Mouse (Mus musculus) intestine, embryonic 16.5 days (tissue): ENCODE results near the gene Gm21560. TPM values are rescaled to one million over a fixed set of nuclear protein-coding genes. Genes with fewer than 3 reads are reported as not detected.
"Not testable (repeated sequence)": the region's sequence is repeated elsewhere in the genome, so short reads cannot be mapped to it uniquely, and the experiment has no call there.

Source experiments
- ATAC-seq: fragments of 200-750 bp; cut with Nextera tagmentation; 2 replicates; pipeline ENCODE4 v1.8.0; 2017; ENCODE audit warnings: moderate TSS enrichment, moderate library complexity
- H3K27ac ChIP-seq: fragments of 300-500 bp; sonication (generic); 2 replicates; pipeline ENCODE4 v1.5.1; 2014; ENCODE audit warnings: mild to moderate bottlenecking, low read length
- H3K27me3 ChIP-seq: fragments of 300-500 bp; sonication (generic); replicated peaks from 2 replicates; pipeline ENCODE4 v1.6.1; 2014; ENCODE audit warnings: low read length, control low read depth, mixed read lengths; ENCODE audit not compliant: control insufficient read depth, insufficient read depth
- H3K36me3 ChIP-seq: fragments of 300-500 bp; sonication (generic); 2 replicates; pipeline ENCODE4 v1.6.1; 2014; ENCODE audit warnings: low read length, control low read depth; ENCODE audit not compliant: control insufficient read depth, insufficient read depth
- H3K4me1 ChIP-seq: fragments of 300-500 bp; sonication (generic); 2 replicates; pipeline ENCODE4 v1.6.1; 2014; ENCODE audit warnings: low read length, control low read depth, mixed read lengths; ENCODE audit not compliant: control insufficient read depth, insufficient read depth
- H3K4me2 ChIP-seq: fragments of 300-500 bp; sonication (generic); 2 replicates; pipeline ENCODE4 v1.6.1; 2014; ENCODE audit warnings: low read depth, low read length, control low read depth
- H3K4me3 ChIP-seq: fragments of 300-500 bp; sonication (generic); 2 replicates; pipeline ENCODE4 v1.5.1; 2014; ENCODE audit warnings: mild to moderate bottlenecking, low read length
- H3K9ac ChIP-seq: fragments of 300-500 bp; sonication (generic); 2 replicates; pipeline ENCODE4 v1.6.1; 2014; ENCODE audit warnings: low read depth, low read length
- H3K9me3 ChIP-seq: fragments of 300-500 bp; sonication (generic); 2 replicates; pipeline ENCODE4 v1.6.1; 2016; ENCODE audit warnings: low read length, control low read depth; ENCODE audit not compliant: control insufficient read depth
- WGBS: fragments of 180-500 bp; shearing (Covaris S2); extraction: QIAGEN DNeasy Blood & Tissue Kit; methylation state at CpG from one replicate; pipeline ENCODE4 v1.1.7; 2014; 5-methylcytosine and 5-hydroxymethylcytosine counted together
- polyA plus RNA-seq: library from polyadenylated mRNA; unstranded; fragments of >200 nt; fragmentation: Nextera tagmentation; extraction: Ambion mirVana; gene quantifications from 2 replicates; pipeline ENCODE4 v1.2.1, GENCODE M21; 2015

Gm21560 gene
- polyA plus RNA-seq, result not detected in 2 replicates

DNA sequence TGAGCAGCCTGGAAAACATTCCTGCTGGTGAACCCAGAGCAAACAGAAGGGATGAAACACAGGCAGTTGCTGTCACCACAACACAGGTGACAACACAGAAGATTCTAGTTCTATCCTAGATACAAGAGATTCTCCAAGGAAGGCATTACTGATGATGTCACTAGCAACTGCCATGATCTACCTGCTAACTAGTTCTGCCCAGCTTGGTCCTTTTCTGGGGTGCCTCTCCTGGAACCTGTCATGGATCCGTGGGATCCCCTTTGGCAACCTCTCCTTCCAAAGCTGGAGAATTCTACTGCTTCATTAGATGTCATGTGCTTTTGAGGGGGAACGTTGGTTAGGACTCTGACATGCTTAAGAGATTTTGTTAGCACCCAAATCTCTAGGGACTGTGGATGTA lies at the start of gene Gm21560:
Gm21560 (minus strand) TSS at position 101 of the 400 bp plus-strand sequence.
- H3K9me3 ChIP-seq, H3K9ac ChIP-seq, H3K27ac ChIP-seq, H3K4me1 ChIP-seq, H3K36me3 ChIP-seq, H3K4me3 ChIP-seq, H3K27me3 ChIP-seq, H3K4me2 ChIP-seq, ATAC-seq: not testable (repeated sequence)
- 68% methylated on average over 1 of the region's 2 CpGs for WGBS

DNA sequence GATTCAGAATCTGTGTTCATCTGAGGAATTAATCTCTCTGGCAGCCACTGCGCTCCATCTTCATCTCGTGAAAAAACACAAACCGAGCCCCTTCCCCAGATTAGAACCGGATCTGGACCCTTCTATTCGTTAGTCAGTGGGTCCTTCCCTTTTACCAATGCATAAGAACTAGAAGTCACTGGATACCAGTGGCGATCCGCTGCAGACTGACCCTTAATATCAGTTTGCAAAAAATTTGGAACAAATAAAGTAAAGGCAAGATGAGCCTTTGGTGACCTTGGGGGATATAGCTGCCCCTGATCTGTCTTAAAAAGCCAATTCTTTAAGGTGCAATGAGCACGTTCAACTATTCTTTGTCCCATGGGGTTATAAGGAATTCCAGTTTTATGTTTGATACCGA lies 55.6 kb downstream of the Gm21560 start:
- H3K36me3 ChIP-seq, H3K9me3 ChIP-seq, H3K9ac ChIP-seq, H3K27me3 ChIP-seq, H3K4me2 ChIP-seq, ATAC-seq, H3K4me3 ChIP-seq, H3K27ac ChIP-seq, H3K4me1 ChIP-seq: not testable (repeated sequence)
- 76% methylated on average over 4 of the region's 9 CpGs for WGBS

DNA sequence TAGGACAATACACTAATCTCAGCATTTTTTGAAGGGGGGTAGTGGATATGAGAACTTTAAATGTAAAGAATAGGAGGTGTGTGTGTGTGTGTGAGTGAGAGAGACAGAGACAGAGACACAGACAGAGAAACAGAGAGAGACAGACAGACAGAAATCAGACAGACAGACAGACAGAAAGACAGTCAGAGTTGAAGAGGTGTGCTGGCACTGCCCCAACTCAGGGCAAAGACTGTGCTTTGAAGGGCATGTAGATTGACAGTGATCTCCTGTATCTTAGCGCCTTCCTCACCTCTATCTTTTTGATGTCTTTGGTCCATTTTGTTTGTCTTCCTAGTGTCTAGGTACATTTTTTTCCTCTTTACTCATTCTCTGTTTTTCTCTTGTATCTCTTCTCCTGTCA lies 58.0 kb downstream of the Gm21560 start:
- H3K27ac ChIP-seq, ATAC-seq, H3K27me3 ChIP-seq, H3K4me3 ChIP-seq, H3K36me3 ChIP-seq, H3K9me3 ChIP-seq, H3K9ac ChIP-seq, H3K4me1 ChIP-seq, H3K4me2 ChIP-seq: not testable (repeated sequence)
- WGBS, result no CpG with 5 or more reads among the region's 1 CpGs

Other genes starting within 250 kb of the Gm21560 start
- not detected in 2 replicates for gene Gm3453, start 240.2 kb downstream of the Gm21560 start, polyA plus RNA-seq
- not detected in 2 replicates for gene Gm6337, start 161.0 kb downstream of the Gm21560 start, polyA plus RNA-seq
- gene Gm8206, start 125.3 kb downstream of the Gm21560 start, polyA plus RNA-seq, result 0.37 and 0.71 TPM in 2 replicates
- 0.78 and 1.4 TPM in 2 replicates for gene Gm3468, start 110.6 kb downstream of the Gm21560 start, polyA plus RNA-seq
- not detected in 2 replicates for gene Gm3476, start 93.5 kb downstream of the Gm21560 start, polyA plus RNA-seq
- gene Gm3411, start 68.0 kb upstream of the Gm21560 start, polyA plus RNA-seq, result 1.1 and 1.5 TPM in 2 replicates
- not detected in 2 replicates for gene Gm21103, start 85.6 kb upstream of the Gm21560 start, polyA plus RNA-seq
- not detected in 2 replicates for gene Gm3618, start 124.4 kb upstream of the Gm21560 start, polyA plus RNA-seq
- gene Gm16440, start 171.0 kb upstream of the Gm21560 start, polyA plus RNA-seq, result not detected in 2 replicates
- 0.48 and 0.64 TPM in 2 replicates for gene Gm3591, start 193.2 kb upstream of the Gm21560 start, polyA plus RNA-seq
- not detected in 2 replicates for gene Gm3594, start 225.3 kb upstream of the Gm21560 start, polyA plus RNA-seq